Mouse (Mus musculus) C2C12 (cell line): Measurements from ENCODE around the gene Pfn1.

Experiments
- CEBPB ChIP-seq: IDR thresholded peaks from one replicate; pipeline ENCODE4 v1.6.1; 2011; ENCODE audit warnings: low read depth, mild to moderate bottlenecking, control low read depth, moderate library complexity
- CTCF ChIP-seq: IDR thresholded peaks from one replicate; pipeline ENCODE4 v1.5.1; 2011; ENCODE audit not compliant: control insufficient read depth, insufficient read depth, insufficient read length
- MAX ChIP-seq: IDR thresholded peaks from one replicate; pipeline ENCODE4 v1.6.1; 2011; ENCODE audit warnings: mild to moderate bottlenecking, control low read depth
- MYOD1 ChIP-seq: IDR thresholded peaks from one replicate; pipeline ENCODE4 v1.6.1; 2011; ENCODE audit warnings: low read depth; ENCODE audit not compliant: control insufficient read depth, insufficient read length
- USF1 ChIP-seq: IDR thresholded peaks from one replicate; pipeline ENCODE4 v1.6.1; 2011; ENCODE audit warnings: low read depth, mild to moderate bottlenecking, control low read depth, moderate library complexity

DNA sequence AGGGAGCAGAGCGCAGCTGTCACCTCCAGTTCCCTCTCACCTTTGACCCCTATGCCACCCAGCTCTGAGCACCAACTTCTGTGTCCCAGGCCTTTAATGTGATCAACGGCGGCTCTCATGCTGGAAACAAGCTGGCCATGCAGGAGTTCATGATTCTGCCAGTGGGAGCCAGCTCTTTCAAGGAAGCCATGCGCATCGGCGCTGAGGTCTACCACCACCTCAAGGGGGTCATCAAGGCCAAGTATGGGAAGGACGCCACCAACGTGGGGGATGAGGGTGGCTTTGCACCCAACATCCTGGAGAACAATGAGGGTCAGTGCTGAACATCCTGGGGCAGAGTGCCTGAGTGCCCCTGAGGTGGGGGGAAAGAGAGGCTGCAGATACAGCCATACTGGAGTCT, 6.1 kb upstream of the Pfn1 start:
- no peak for TF ChIP-seq CTCF
- TF ChIP-seq USF1, result no peak
- TF ChIP-seq MYOD1, result no peak
- TF ChIP-seq MAX, result no peak
- TF ChIP-seq CEBPB, result no peak
